ENCODE assay signal across 9 mouse cellular contexts in genomic region chr6:58772014-58772413, GRCm38 (mm10). TPM values are rescaled to one million over a fixed set of nuclear protein-coding genes. Genes with fewer than 3 reads are reported as not detected.
DNase-seq lines count a peak whose midpoint lies in the region; ATAC-seq and TF ChIP-seq lines count a peak whose summit lies in the region.
"Had no signal": no experiment of that assay in that cellular context is flagged by ENCODE, and none has a peak within 500 bp of the region (broad histone marks: within the 10 kb centered on the region; RNA-seq: fewer than 3 reads in every experiment).

No protein-coding gene starts in this region.

- DNase-seq in heart, adult 8-10 months (ENCODE audit: low spot score): peak; percentile 25
- no peak for DNase-seq in heart, embryonic 10.5 days (ENCODE audit: low spot score)
- peak; percentile 4 to 38 for DNase-seq in cerebellum, postnatal 25 days
- peak; percentile 23 for DNase-seq in limb, embryonic 14.5 days (ENCODE audit: low spot score)
- peak; percentile 7 to 10 for DNase-seq in right cerebral cortex, postnatal 36 days (ENCODE audit: low spot score in 2 of 2)
- DNase-seq in thymus, adult 18-20 months: no peak

- H3K4me3 ChIP-seq in heart, embryonic 10.5 days: no peak overlapping the region
- no peak overlapping the region for H3K4me3 ChIP-seq in ES-Bruce4 (ENCODE audit: low read depth, low read length)
- no peak overlapping the region for H3K4me3 ChIP-seq in hindbrain, embryonic 16.5 days (ENCODE audit: low read length)
- no peak overlapping the region for H3K4me3 ChIP-seq in limb, embryonic 14.5 days (replicated peaks; ENCODE audit: low read length)
- H3K4me3 ChIP-seq: limb, embryonic 12.5 days had no signal

- WGBS in heart, embryonic 10.5 days: 0% methylated on average over 1 of the region's 1 CpGs
- 0% methylated on average over 1 of the region's 1 CpGs for WGBS in hindbrain, embryonic 16.5 days
- 0% methylated on average over 1 of the region's 1 CpGs for WGBS in limb, embryonic 14.5 days

- TF ChIP-seq POLR2A in ES-Bruce4 (IDR thresholded peaks at IDR 0.05; ENCODE audit: insufficient read depth, low read length): no peak
- no peak for TF ChIP-seq POLR2A in limb, embryonic 14.5 days (IDR thresholded peaks at IDR 0.05; ENCODE audit: borderline replicate concordance, extremely low read depth, insufficient read depth, insufficient read length)

- H3K4me1 ChIP-seq in heart, embryonic 10.5 days: no peaks in the 10 kb centered on the region
- H3K4me1 ChIP-seq in ES-Bruce4 (ENCODE audit: control insufficient read depth, insufficient read depth, low read length): no peaks in the 10 kb centered on the region
- no peaks in the 10 kb centered on the region for H3K4me1 ChIP-seq in hindbrain, embryonic 16.5 days (ENCODE audit: control insufficient read depth, insufficient read depth, low read depth, low read length)
- H3K4me1 ChIP-seq in limb, embryonic 14.5 days (ENCODE audit: control insufficient read depth, insufficient read depth, low read length): no peaks in the 10 kb centered on the region
- H3K4me1 ChIP-seq: limb, embryonic 12.5 days had no signal

- H3K4me2 ChIP-seq in hindbrain, embryonic 16.5 days (ENCODE audit: low read length): no peak overlapping the region
- no peak overlapping the region for H3K4me2 ChIP-seq in limb, embryonic 14.5 days (replicated peaks; ENCODE audit: low read depth, low read length, severe bottlenecking)
- H3K4me2 ChIP-seq: limb, embryonic 12.5 days had no signal

- H3K9ac ChIP-seq in ES-Bruce4 (ENCODE audit: low read depth, poor library complexity, severe bottlenecking): no peak overlapping the region
- H3K9ac ChIP-seq in hindbrain, embryonic 16.5 days (ENCODE audit: low read depth, low read length): no peak overlapping the region
- no peak overlapping the region for H3K9ac ChIP-seq in limb, embryonic 14.5 days (ENCODE audit: low read depth, low read length, severe bottlenecking)
- H3K9ac ChIP-seq: limb, embryonic 12.5 days had no signal

- no peaks in the 10 kb centered on the region for H3K27me3 ChIP-seq in heart, embryonic 10.5 days (ENCODE audit: insufficient read depth, poor library complexity, severe bottlenecking)
- no peaks in the 10 kb centered on the region for H3K27me3 ChIP-seq in ES-Bruce4 (ENCODE audit: control insufficient read depth, insufficient read depth, low read length, poor library complexity, severe bottlenecking)
- no peaks in the 10 kb centered on the region for H3K27me3 ChIP-seq in hindbrain, embryonic 16.5 days (replicated peaks; ENCODE audit: control insufficient read depth, insufficient read depth, low read length)
- no peaks in the 10 kb centered on the region for H3K27me3 ChIP-seq in limb, embryonic 14.5 days (ENCODE audit: control insufficient read depth, insufficient read depth, low read length)
- H3K27me3 ChIP-seq: limb, embryonic 12.5 days had no signal

- no peak overlapping the region for H3K27ac ChIP-seq in heart, embryonic 10.5 days
- H3K27ac ChIP-seq in ES-Bruce4 (ENCODE audit: insufficient read depth, low read length): no peak overlapping the region
- H3K27ac ChIP-seq in hindbrain, embryonic 16.5 days (ENCODE audit: low read depth, low read length): no peak overlapping the region
- H3K27ac ChIP-seq in limb, embryonic 14.5 days (replicated peaks; ENCODE audit: low read depth, low read length): no peak overlapping the region
- H3K27ac ChIP-seq: limb, embryonic 12.5 days had no signal

- TF ChIP-seq CTCF in ES-Bruce4 (IDR thresholded peaks at IDR 0.05; ENCODE audit: low read depth, low read length): peak; percentile 15

- no peak for TF ChIP-seq EP300 in ES-Bruce4 (IDR thresholded peaks at IDR 0.05; ENCODE audit: insufficient read depth, low read depth, low read length)

- H3K9me3 ChIP-seq in heart, embryonic 10.5 days: no peaks in the 10 kb centered on the region
- no peaks in the 10 kb centered on the region for H3K9me3 ChIP-seq in ES-Bruce4 (replicated peaks; ENCODE audit: control insufficient read depth, insufficient read depth, low read length, poor library complexity, severe bottlenecking)
- no peaks in the 10 kb centered on the region for H3K9me3 ChIP-seq in hindbrain, embryonic 16.5 days (ENCODE audit: control insufficient read depth, low read length)
- H3K9me3 ChIP-seq in limb, embryonic 14.5 days (ENCODE audit: control insufficient read depth, low read length): no peaks in the 10 kb centered on the region
- H3K9me3 ChIP-seq: limb, embryonic 12.5 days had no signal

- ATAC-seq in hindbrain, embryonic 16.5 days: peak; percentile 79
- no peak for ATAC-seq in limb, embryonic 14.5 days (ENCODE audit: low FRiP score, low read depth)

- no peaks in the 10 kb centered on the region for H3K36me3 ChIP-seq in heart, embryonic 10.5 days
- no peaks in the 10 kb centered on the region for H3K36me3 ChIP-seq in ES-Bruce4 (ENCODE audit: control insufficient read depth, insufficient read depth, low read length, poor library complexity, severe bottlenecking)
- H3K36me3 ChIP-seq in hindbrain, embryonic 16.5 days (ENCODE audit: control insufficient read depth, insufficient read depth, low read length): no peaks in the 10 kb centered on the region
- H3K36me3 ChIP-seq in limb, embryonic 14.5 days (ENCODE audit: control insufficient read depth, insufficient read depth, low read length): no peaks in the 10 kb centered on the region
- H3K36me3 ChIP-seq: limb, embryonic 12.5 days had no signal

RNA-seq across cellular contexts. Expression of gene Herc3, which starts 59.3 kb away (rescaled TPM):
- 10 to 100 TPM; 29.4 to 83.7 (median 46.4) TPM for total RNA-seq in heart, adult 8-10 months (2022)
- 9.1 and 17.3 TPM in 2 replicates for polyA plus RNA-seq in heart, embryonic 10.5 days (2016; fragmentation: Nextera tagmentation; extraction: Ambion mirVana)
- 34.5 and 40.7 TPM in 2 replicates for polyA plus RNA-seq in ES-Bruce4 (2011; ENCODE audit: insufficient read depth, insufficient read length, low read depth, missing spikeins)
- 34.8 and 35.6 TPM in 2 replicates for polyA plus RNA-seq in hindbrain, embryonic 16.5 days (2015; fragmentation: Nextera tagmentation; extraction: Ambion mirVana)
- polyA plus RNA-seq in limb, embryonic 14.5 days (2012; rRNA removed): 16.1 and 17.4 TPM in 2 replicates
- polyA plus RNA-seq in limb, embryonic 14.5 days (2014; fragmentation: Nextera tagmentation; extraction: Ambion mirVana): 7.8 and 10.0 TPM in 2 replicates

Comparison
In these comparisons a context has a peak if more than half of its experiments do, and no peak if none do; other contexts are left out.
1. DNase-seq: peak in heart, adult 8-10 months (single experiment), cerebellum, postnatal 25 days (2 of 2), limb, embryonic 14.5 days (single experiment) and right cerebral cortex, postnatal 36 days (2 of 2); none in heart, embryonic 10.5 days (single experiment) and thymus, adult 18-20 months (0 of 2).